Mouse (Mus musculus): ENCODE data around the gene Sbk2. TPM values are rescaled to one million over a fixed set of nuclear protein-coding genes. Genes with fewer than 3 reads are reported as not detected.

Sbk2 gene
- polyA plus RNA-seq, 1 experiment from 2014 or later = 0.25 TPM

- H3K9ac ChIP-seq = no peak overlapping the region
- H3K4me3 ChIP-seq = no peak overlapping the region
- H3K9me3 ChIP-seq = no peaks in the 10 kb centered on the region
- no peak for ATAC-seq (ENCODE audit: low FRiP score)
- WGBS = 72% methylated on average over 2 of the region's 2 CpGs
- H3K4me1 ChIP-seq (replicated peaks) = 0 out of 2 replicates have a peak, but pooled peaks cover 5% of the 10 kb centered on the region
- no peak overlapping the region for H3K4me2 ChIP-seq
- no peaks in the 10 kb centered on the region for H3K36me3 ChIP-seq
- H3K27me3 ChIP-seq = no peaks in the 10 kb centered on the region
- no peak overlapping the region for H3K27ac ChIP-seq
These were observed 16.4 kb downstream of the Sbk2 start for GRCm38 (mm10) chr7:4947855-4948254.

- peak; percentile 57; the same call in 1 of the 2 replicates for ATAC-seq (ENCODE audit: low FRiP score)
- WGBS = 16% methylated on average over 15 of the region's 15 CpGs
These were observed 20.9 kb downstream of the Sbk2 start for GRCm38 (mm10) chr7:4943223-4943815.

GRCm38 (mm10) chr7:4942673-4943072 lies 21.5 kb downstream of the Sbk2 start:
- 0 out of 2 replicates have a peak, but pooled peaks cover 6% of the 10 kb centered on the region for H3K27me3 ChIP-seq
- no peak overlapping the region for H3K27ac ChIP-seq
- H3K4me3 ChIP-seq = no peak overlapping the region
- H3K4me2 ChIP-seq = no peak overlapping the region
- no peak for ATAC-seq (ENCODE audit: low FRiP score)
- H3K4me1 ChIP-seq (replicated peaks) = 0 out of 2 replicates have a peak, but pooled peaks cover 5% of the 10 kb centered on the region
- H3K9me3 ChIP-seq = no peaks in the 10 kb centered on the region
- H3K9ac ChIP-seq = no peak overlapping the region
- no peaks in the 10 kb centered on the region for H3K36me3 ChIP-seq
- WGBS = 60% methylated on average over 5 of the region's 5 CpGs

More at GRCm38 (mm10) chr7:4943223-4943815, 20.9 kb downstream of the Sbk2 start:
- Histone ChIP-seq H3K4me2 (peak overlapping the region; percentile 49), H3K4me1 (replicated peaks) (0 out of 2 replicates have a peak, but pooled peaks cover 5% of the 10 kb centered on the region), H3K36me3 (no peaks in the 10 kb centered on the region), H3K4me3 (peak overlapping the region; percentile 30), H3K27me3 (0 out of 2 replicates have a peak, but pooled peaks cover 6% of the 10 kb centered on the region), H3K9me3 (no peaks in the 10 kb centered on the region), H3K27ac (no peak overlapping the region), H3K9ac (0 out of 2 replicates have a peak overlapping the region, but pooled peaks have one; percentile 5)

- Histone ChIP-seq H3K4me3 (no peak overlapping the region), H3K9ac (no peak overlapping the region), H3K27ac (no peak overlapping the region), H3K4me1 (replicated peaks) (0 out of 2 replicates have a peak, but pooled peaks cover 5% of the 10 kb centered on the region), H3K4me2 (no peak overlapping the region), H3K36me3 (no peaks in the 10 kb centered on the region), H3K9me3 (no peaks in the 10 kb centered on the region), H3K27me3 (0 out of 2 replicates have a peak, but pooled peaks cover 6% of the 10 kb centered on the region)
- no peak for ATAC-seq (ENCODE audit: low FRiP score)
- WGBS = 23% methylated on average over 9 of the region's 9 CpGs
These were observed 24.1 kb downstream of the Sbk2 start for GRCm38 (mm10) chr7:4940068-4940479.

GRCm38 (mm10) chr7:4938456-4938855 lies 25.8 kb downstream of the Sbk2 start:
- H3K9ac ChIP-seq = no peak overlapping the region
- H3K9me3 ChIP-seq = 0 out of 2 replicates have a peak, but pooled peaks cover 3% of the 10 kb centered on the region
- 0 out of 2 replicates have a peak, but pooled peaks cover 2% of the 10 kb centered on the region for H3K4me1 ChIP-seq (replicated peaks)
- H3K36me3 ChIP-seq = no peaks in the 10 kb centered on the region
- H3K4me2 ChIP-seq = no peak overlapping the region
- no peak overlapping the region for H3K27ac ChIP-seq
- WGBS = 26% methylated on average over 2 of the region's 2 CpGs
- ATAC-seq (ENCODE audit: low FRiP score) = no peak
- no peak overlapping the region for H3K4me3 ChIP-seq
- H3K27me3 ChIP-seq = 0 out of 2 replicates have a peak, but pooled peaks cover 6% of the 10 kb centered on the region

GRCm38 (mm10) chr7:4937392-4937791 lies 26.8 kb downstream of the Sbk2 start:
- WGBS = 82% methylated on average over 10 of the region's 11 CpGs
- Histone ChIP-seq H3K4me2 (no peak overlapping the region), H3K36me3 (no peaks in the 10 kb centered on the region), H3K27me3 (0 out of 2 replicates have a peak, but pooled peaks cover 1% of the 10 kb centered on the region), H3K9me3 (0 out of 2 replicates have a peak, but pooled peaks cover 3% of the 10 kb centered on the region), H3K9ac (no peak overlapping the region), H3K4me3 (no peak overlapping the region), H3K4me1 (replicated peaks) (no peaks in the 10 kb centered on the region), H3K27ac (no peak overlapping the region)
- no peak for ATAC-seq (ENCODE audit: low FRiP score)

- H3K27ac ChIP-seq = no peak overlapping the region
- H3K9ac ChIP-seq = peak overlapping the region; percentile 24; the same call in 1 of the 2 replicates
- no peaks in the 10 kb centered on the region for H3K27me3 ChIP-seq
- no peaks in the 10 kb centered on the region for H3K4me1 ChIP-seq (replicated peaks)
- no peak for ATAC-seq (ENCODE audit: low FRiP score)
- WGBS = 74% methylated on average over 10 of the region's 10 CpGs
- H3K4me2 ChIP-seq = no peak overlapping the region
- H3K4me3 ChIP-seq = no peak overlapping the region
- 0 out of 2 replicates have a peak, but pooled peaks cover 3% of the 10 kb centered on the region for H3K9me3 ChIP-seq
- no peaks in the 10 kb centered on the region for H3K36me3 ChIP-seq
These were observed 27.4 kb downstream of the Sbk2 start for GRCm38 (mm10) chr7:4936832-4937231.

- 82% methylated on average over 4 of the region's 4 CpGs for WGBS
- no peak for ATAC-seq (ENCODE audit: low FRiP score)
- Histone ChIP-seq H3K9ac (no peak overlapping the region), H3K4me1 (replicated peaks) (no peaks in the 10 kb centered on the region), H3K27me3 (no peaks in the 10 kb centered on the region), H3K4me3 (no peak overlapping the region), H3K9me3 (0 out of 2 replicates have a peak, but pooled peaks cover 3% of the 10 kb centered on the region), H3K4me2 (no peak overlapping the region), H3K27ac (no peak overlapping the region), H3K36me3 (no peaks in the 10 kb centered on the region)
These were observed 29.9 kb downstream of the Sbk2 start for GRCm38 (mm10) chr7:4934160-4934914.

- H3K9ac ChIP-seq = no peak overlapping the region
- H3K36me3 ChIP-seq = no peaks in the 10 kb centered on the region
- no peak for ATAC-seq (ENCODE audit: low FRiP score)
- 0 out of 2 replicates have a peak, but pooled peaks cover 3% of the 10 kb centered on the region for H3K9me3 ChIP-seq
- H3K27ac ChIP-seq = no peak overlapping the region
- H3K27me3 ChIP-seq = no peaks in the 10 kb centered on the region
- H3K4me3 ChIP-seq = no peak overlapping the region
- peaks cover 3% of the 10 kb centered on the region; the same call in 1 of the 2 replicates for H3K4me1 ChIP-seq (replicated peaks)
- H3K4me2 ChIP-seq = no peak overlapping the region
- WGBS = 61% methylated on average over 12 of the region's 12 CpGs
These were observed 31.1 kb downstream of the Sbk2 start for GRCm38 (mm10) chr7:4933103-4933502.

GRCm38 (mm10) chr7:4928323-4928722 lies 35.9 kb downstream of the Sbk2 start:
- 77% methylated on average over 17 of the region's 17 CpGs for WGBS
- no peak overlapping the region for H3K27ac ChIP-seq
- no peak for ATAC-seq (ENCODE audit: low FRiP score)
- H3K36me3 ChIP-seq = no peaks in the 10 kb centered on the region
- peak overlapping the region; percentile 43 for H3K9ac ChIP-seq
- no peak overlapping the region for H3K4me3 ChIP-seq
- no peaks in the 10 kb centered on the region for H3K9me3 ChIP-seq
- peaks cover 48% of the 10 kb centered on the region for H3K4me1 ChIP-seq (replicated peaks)
- H3K27me3 ChIP-seq = no peaks in the 10 kb centered on the region
- no peak overlapping the region for H3K4me2 ChIP-seq

GRCm38 (mm10) chr7:4927711-4928110 lies 36.5 kb downstream of the Sbk2 start:
- H3K36me3 ChIP-seq = no peaks in the 10 kb centered on the region
- H3K27ac ChIP-seq = no peak overlapping the region
- peaks cover 54% of the 10 kb centered on the region for H3K4me1 ChIP-seq (replicated peaks)
- no peak overlapping the region for H3K9ac ChIP-seq
- H3K4me3 ChIP-seq = no peak overlapping the region
- WGBS = 68% methylated on average over 8 of the region's 8 CpGs
- H3K9me3 ChIP-seq = no peaks in the 10 kb centered on the region
- ATAC-seq (ENCODE audit: low FRiP score) = no peak
- no peaks in the 10 kb centered on the region for H3K27me3 ChIP-seq
- no peak overlapping the region for H3K4me2 ChIP-seq

- H3K4me3 ChIP-seq = no peak overlapping the region
- no peak overlapping the region for H3K4me2 ChIP-seq
- H3K36me3 ChIP-seq = no peaks in the 10 kb centered on the region
- 64% methylated on average over 16 of the region's 16 CpGs for WGBS
- no peaks in the 10 kb centered on the region for H3K27me3 ChIP-seq
- peaks cover 62% of the 10 kb centered on the region for H3K4me1 ChIP-seq (replicated peaks)
- peak overlapping the region; percentile 3; the same call in 1 of the 2 replicates for H3K9ac ChIP-seq
- no peak for ATAC-seq (ENCODE audit: low FRiP score)
- H3K9me3 ChIP-seq = no peaks in the 10 kb centered on the region
- H3K27ac ChIP-seq = no peak overlapping the region
These were observed 37.4 kb downstream of the Sbk2 start for GRCm38 (mm10) chr7:4926849-4927248.
